Mouse (Mus musculus): ENCODE data around the gene Tmx4. TPM values are rescaled to one million over a fixed set of nuclear protein-coding genes. Genes with fewer than 3 reads are reported as not detected.

The Tmx4 gene
- total and polyA plus RNA-seq, 2 experiments from 2014 or later = 65.6 to 161 TPM

DNA sequence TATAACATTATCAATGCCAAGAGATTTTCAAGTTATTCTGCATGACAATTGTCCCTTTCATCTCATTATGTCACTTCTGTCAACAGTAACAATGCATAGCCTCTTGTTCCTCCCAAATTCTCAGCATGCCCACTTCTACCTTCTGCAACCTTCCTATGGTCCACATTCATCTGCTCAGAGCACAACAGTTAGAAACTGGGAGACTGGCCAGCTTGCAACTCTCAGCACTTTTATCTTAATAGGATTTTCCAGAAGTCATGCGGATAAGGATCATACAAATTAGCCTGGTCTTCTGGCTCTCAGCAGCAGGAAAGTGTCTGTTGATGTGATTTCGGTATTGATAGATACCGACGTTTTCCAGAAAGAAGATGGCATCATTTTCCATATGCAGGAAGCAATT lies 58.7 kb downstream of the Tmx4 start:
- 36% methylated on average over 4 of the region's 4 CpGs for WGBS
- ATAC-seq (no peak), DNase-seq (no peak)
- no peak overlapping the region for H3K27ac ChIP-seq (ENCODE audit: low read depth, low read length)
- TF ChIP-seq CTCF (IDR thresholded peaks at IDR 0.05; ENCODE audit: low read depth) = no peak
- H3K9me3 ChIP-seq (ENCODE audit: low read length) = no peaks in the 10 kb centered on the region
- H3K4me3 ChIP-seq (ENCODE audit: low read depth, low read length) = no peak overlapping the region
- no peak overlapping the region for H3K4me2 ChIP-seq (ENCODE audit: low read depth)
- H3K9ac ChIP-seq = no peak overlapping the region
- no peaks in the 10 kb centered on the region for H3K27me3 ChIP-seq (ENCODE audit: insufficient read depth, low read length)
- H3K4me1 ChIP-seq (ENCODE audit: insufficient read depth) = no peaks in the 10 kb centered on the region
- no peaks in the 10 kb centered on the region for H3K36me3 ChIP-seq (ENCODE audit: insufficient read depth)

DNA sequence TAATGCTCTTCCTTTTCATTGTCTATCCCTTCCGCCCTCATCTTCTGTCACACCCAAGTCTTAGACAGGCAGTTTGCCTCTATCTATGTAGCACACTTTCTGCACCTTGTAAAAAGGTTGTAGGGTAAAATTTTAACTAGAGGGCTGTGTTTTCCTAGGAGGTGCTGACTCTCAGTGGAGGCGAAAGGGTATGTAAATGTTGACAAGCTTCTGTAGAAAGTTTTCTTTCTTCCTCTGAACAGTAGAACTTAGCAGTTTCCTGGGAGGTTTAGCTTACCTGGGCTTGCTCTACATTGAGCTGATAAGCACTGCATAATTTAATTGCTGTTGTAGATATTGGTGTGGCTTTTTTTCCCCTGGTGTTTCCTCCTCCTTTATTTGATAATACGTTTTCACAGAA lies 84.5 kb downstream of the Tmx4 start:
- ATAC-seq = no peak
- 94% methylated on average over 3 of the region's 3 CpGs for WGBS
- no peak overlapping the region for H3K4me3 ChIP-seq (ENCODE audit: low read depth, low read length)
- no peaks in the 10 kb centered on the region for H3K36me3 ChIP-seq (ENCODE audit: insufficient read depth)
- no peaks in the 10 kb centered on the region for H3K27me3 ChIP-seq (ENCODE audit: insufficient read depth, low read length)
- H3K9ac ChIP-seq = no peak overlapping the region
- H3K27ac ChIP-seq (ENCODE audit: low read depth, low read length) = no peak overlapping the region
- H3K9me3 ChIP-seq (ENCODE audit: low read length) = no peaks in the 10 kb centered on the region
- no peaks in the 10 kb centered on the region for H3K4me1 ChIP-seq (ENCODE audit: insufficient read depth)
- no peak overlapping the region for H3K4me2 ChIP-seq (ENCODE audit: low read depth)
- no peak for DNase-seq
- TF ChIP-seq CTCF (IDR thresholded peaks at IDR 0.05; ENCODE audit: low read depth) = no peak

DNA sequence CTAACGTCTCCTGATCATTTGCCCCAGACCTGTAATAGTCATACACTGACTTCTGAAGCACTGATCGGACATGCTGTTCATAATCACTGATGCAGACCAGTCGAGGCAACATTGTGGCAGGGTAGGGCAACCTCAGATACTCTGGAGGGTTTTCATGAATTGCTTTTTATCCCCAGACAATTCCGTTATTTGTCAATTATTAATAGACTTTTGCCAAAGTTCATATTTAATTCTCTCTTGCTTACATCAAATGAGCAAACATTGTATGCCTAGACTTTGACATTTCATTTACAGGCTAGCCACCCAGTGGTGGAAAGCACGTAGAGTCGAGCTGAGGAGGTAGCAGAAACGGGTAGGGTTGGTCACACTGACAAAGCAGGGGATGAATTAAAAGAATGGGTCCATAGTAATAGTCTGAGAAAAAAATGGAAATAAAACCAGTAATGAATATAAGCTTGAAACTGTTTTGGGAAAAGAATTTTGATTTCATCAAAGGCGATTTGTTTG lies 89.7 kb downstream of the Tmx4 start, which contains the start of gene Hao1:
Gene Hao1, minus strand, starts transcription at position 148 of the 507 bp plus-strand sequence.
- Histone ChIP-seq H3K36me3 (ENCODE audit: insufficient read depth) (no peaks in the 10 kb centered on the region), H3K4me1 (ENCODE audit: insufficient read depth) (no peaks in the 10 kb centered on the region), H3K4me3 (ENCODE audit: low read depth, low read length) (no peak within 1 kb of the TSS), H3K9ac (no peak within 1 kb of the TSS), H3K27ac (ENCODE audit: low read depth, low read length) (no peak within 1 kb of the TSS), H3K27me3 (ENCODE audit: insufficient read depth, low read length) (no peaks in the 10 kb centered on the region), H3K4me2 (ENCODE audit: low read depth) (no peak within 1 kb of the TSS), H3K9me3 (ENCODE audit: low read length) (no peaks in the 10 kb centered on the region)
- no peak for TF ChIP-seq CTCF (IDR thresholded peaks at IDR 0.05; ENCODE audit: low read depth)
- 86% methylated on average over 8 of the region's 8 CpGs for WGBS
- ATAC-seq = no peak
- no peak for DNase-seq

DNA sequence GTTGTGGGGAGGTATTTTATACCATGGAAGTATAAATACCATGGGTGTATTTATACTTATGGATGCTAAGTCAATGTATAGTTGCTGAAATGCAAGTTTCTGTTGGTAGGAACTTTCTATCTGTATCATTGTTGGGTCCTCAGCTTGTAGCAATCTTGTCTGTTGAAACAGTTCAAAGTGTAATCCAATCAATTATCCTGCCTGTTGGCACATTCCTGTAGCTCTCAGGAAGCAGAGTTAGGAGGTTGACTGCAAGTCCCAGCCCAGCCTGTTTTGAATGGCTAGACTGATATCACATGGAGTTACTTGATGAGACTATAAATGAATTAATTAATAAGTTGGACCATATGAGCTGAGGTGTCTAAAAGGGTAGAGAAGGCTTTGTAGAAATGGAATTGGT lies 91.6 kb downstream of the Tmx4 start:
- Histone ChIP-seq H3K4me2 (ENCODE audit: low read depth) (no peak overlapping the region), H3K9me3 (ENCODE audit: low read length) (no peaks in the 10 kb centered on the region), H3K27ac (ENCODE audit: low read depth, low read length) (no peak overlapping the region), H3K27me3 (ENCODE audit: insufficient read depth, low read length) (no peaks in the 10 kb centered on the region), H3K36me3 (ENCODE audit: insufficient read depth) (no peaks in the 10 kb centered on the region), H3K9ac (no peak overlapping the region), H3K4me3 (ENCODE audit: low read depth, low read length) (no peak overlapping the region), H3K4me1 (ENCODE audit: insufficient read depth) (no peaks in the 10 kb centered on the region)
- no peak for ATAC-seq
- DNase-seq = no peak
- no peak for TF ChIP-seq CTCF (IDR thresholded peaks at IDR 0.05; ENCODE audit: low read depth)

DNA sequence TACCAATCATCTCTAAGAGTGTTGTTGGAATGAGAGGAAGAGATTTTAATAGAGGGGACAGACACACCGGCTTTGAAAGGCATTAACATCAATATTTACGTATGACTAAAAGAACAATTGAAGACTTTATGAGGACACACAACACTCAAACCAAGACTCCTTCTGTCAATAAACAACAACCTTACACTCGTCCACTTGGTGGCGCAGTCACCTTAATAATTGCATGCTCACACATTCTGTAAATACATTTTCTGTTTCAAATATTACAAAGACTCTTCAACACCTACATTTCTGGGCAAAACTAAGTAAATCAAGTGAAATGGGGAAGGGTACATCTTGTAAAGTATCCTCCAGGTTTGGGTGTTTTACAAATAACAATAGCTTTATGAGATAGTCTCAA lies 94.2 kb downstream of the Tmx4 start:
- Histone ChIP-seq H3K4me3 (ENCODE audit: low read depth, low read length) (no peak overlapping the region), H3K9me3 (ENCODE audit: low read length) (no peaks in the 10 kb centered on the region), H3K27me3 (ENCODE audit: insufficient read depth, low read length) (no peaks in the 10 kb centered on the region), H3K9ac (no peak overlapping the region), H3K27ac (ENCODE audit: low read depth, low read length) (no peak overlapping the region), H3K4me2 (ENCODE audit: low read depth) (no peak overlapping the region), H3K36me3 (ENCODE audit: insufficient read depth) (no peaks in the 10 kb centered on the region), H3K4me1 (ENCODE audit: insufficient read depth) (no peaks in the 10 kb centered on the region)
- DNase-seq (peak; percentile 80), ATAC-seq (peak; percentile 42; the same call in 1 of the 2 replicates)
- TF ChIP-seq CTCF (IDR thresholded peaks at IDR 0.05; ENCODE audit: low read depth) = peak; percentile 81
- WGBS = 25% methylated on average over 4 of the region's 4 CpGs

DNA sequence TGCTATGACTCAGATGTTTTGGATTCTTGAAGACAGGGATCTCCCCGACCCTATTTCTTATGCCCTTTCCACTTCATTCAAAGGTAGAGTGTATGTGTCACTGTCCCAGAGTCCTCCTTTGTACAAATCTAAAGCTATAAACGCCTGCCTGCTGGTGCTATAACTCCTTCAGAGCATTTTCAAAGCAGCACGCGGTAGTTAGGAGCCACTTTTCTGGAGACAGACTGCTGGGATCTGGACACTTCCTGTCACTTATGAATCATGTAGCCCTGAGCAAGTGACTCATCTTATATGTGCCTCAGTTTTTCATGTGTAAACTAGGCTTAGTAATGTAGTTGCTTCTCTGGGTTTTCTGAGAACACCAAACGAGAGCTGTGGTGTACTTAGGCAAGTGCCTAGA lies 98.8 kb downstream of the Tmx4 start:
- DNase-seq (no peak), ATAC-seq (no peak)
- no peak for TF ChIP-seq CTCF (IDR thresholded peaks at IDR 0.05; ENCODE audit: low read depth)
- H3K4me1 ChIP-seq (ENCODE audit: insufficient read depth) = no peaks in the 10 kb centered on the region
- no peaks in the 10 kb centered on the region for H3K36me3 ChIP-seq (ENCODE audit: insufficient read depth)
- H3K4me3 ChIP-seq (ENCODE audit: low read depth, low read length) = no peak overlapping the region
- H3K27me3 ChIP-seq (ENCODE audit: insufficient read depth, low read length) = no peaks in the 10 kb centered on the region
- WGBS = 56% methylated on average over 5 of the region's 5 CpGs
- H3K9ac ChIP-seq = no peak overlapping the region
- H3K9me3 ChIP-seq (ENCODE audit: low read length) = no peaks in the 10 kb centered on the region
- no peak overlapping the region for H3K4me2 ChIP-seq (ENCODE audit: low read depth)
- H3K27ac ChIP-seq (ENCODE audit: low read depth, low read length) = no peak overlapping the region

DNA sequence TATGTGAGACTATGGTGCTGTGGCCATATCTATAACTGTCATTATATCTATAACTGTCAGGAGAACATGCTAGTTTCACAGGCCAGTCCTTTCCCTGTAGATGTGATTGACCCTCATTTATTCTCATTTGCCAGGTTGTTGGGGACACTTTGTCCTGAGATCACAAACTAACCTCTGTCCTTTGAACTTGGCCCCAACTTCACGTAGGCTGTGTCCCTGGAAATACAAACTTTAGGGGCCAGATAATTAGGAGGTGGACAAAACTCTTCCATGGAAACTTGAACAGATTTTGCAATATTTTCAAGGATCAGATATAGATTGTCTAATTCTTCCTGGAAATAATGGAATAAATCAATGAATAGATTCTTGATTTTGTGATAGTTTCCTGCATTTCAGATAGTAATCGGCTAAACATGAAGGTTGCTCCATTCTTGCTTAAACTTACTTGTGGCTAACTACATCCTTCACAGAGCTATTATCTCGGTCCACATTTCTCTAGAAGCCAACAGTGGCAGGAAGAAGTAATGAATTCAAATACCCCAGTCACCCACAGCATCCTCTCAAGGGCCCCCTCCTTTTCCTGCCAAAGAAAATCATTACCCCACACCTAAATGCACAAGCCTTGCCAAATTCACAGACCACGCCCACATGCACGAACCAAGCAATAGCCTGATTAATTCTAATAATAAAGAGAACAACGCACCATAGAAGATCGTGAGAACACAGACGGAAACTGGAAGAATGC lies 99.5 kb downstream of the Tmx4 start:
- ATAC-seq (no peak), DNase-seq (no peak)
- no peak for TF ChIP-seq CTCF (IDR thresholded peaks at IDR 0.05; ENCODE audit: low read depth)
- 55% methylated on average over 8 of the region's 8 CpGs for WGBS
- H3K4me2 ChIP-seq (ENCODE audit: low read depth) = no peak overlapping the region
- H3K27ac ChIP-seq (ENCODE audit: low read depth, low read length) = no peak overlapping the region
- no peaks in the 10 kb centered on the region for H3K36me3 ChIP-seq (ENCODE audit: insufficient read depth)
- no peak overlapping the region for H3K9ac ChIP-seq
- H3K4me3 ChIP-seq (ENCODE audit: low read depth, low read length) = no peak overlapping the region
- H3K27me3 ChIP-seq (ENCODE audit: insufficient read depth, low read length) = no peaks in the 10 kb centered on the region
- no peaks in the 10 kb centered on the region for H3K9me3 ChIP-seq (ENCODE audit: low read length)
- no peaks in the 10 kb centered on the region for H3K4me1 ChIP-seq (ENCODE audit: insufficient read depth)

Other genes with a start within 250 kb of the Tmx4 start
- 0.24 TPM in 1 of 2 replicates, not detected in the other for gene Hao1, start 89.8 kb downstream of the Tmx4 start, total RNA-seq (2014; rRNA removed)
- gene Hao1, start 89.8 kb downstream of the Tmx4 start, polyA plus RNA-seq (2015; fragmentation: Nextera tagmentation; extraction: Ambion mirVana) = 0.13 and 0.17 TPM in 2 replicates
- 58.2 and 61.8 TPM in 2 replicates for gene Plcb1, start 141.9 kb upstream of the Tmx4 start, total RNA-seq (2014; rRNA removed)
- gene Plcb1, start 141.9 kb upstream of the Tmx4 start, polyA plus RNA-seq (2015; fragmentation: Nextera tagmentation; extraction: Ambion mirVana) = 20.7 and 37.7 TPM in 2 replicates